Mouse (Mus musculus) adrenal gland, adult 8-10 months (tissue): ENCODE results near the gene Vmn1r55. TPM values are rescaled to one million over a fixed set of nuclear protein-coding genes. Genes with fewer than 3 reads are reported as not detected.
"Not testable (repeated sequence)": the region's sequence is repeated elsewhere in the genome, so short reads cannot be mapped to it uniquely, and the experiment has no call there.

Experiments used
- DNase-seq: peaks from one replicate; pipeline ENCODE4 v3.0.0; 2022
- total RNA-seq, 4 experiments: library from RNA; stranded (reverse); gene quantifications; 2 replicates each; pipeline ENCODE4 v1.2.4; 2022

The Vmn1r55 gene
- total RNA-seq: not detected

- DNase-seq: not testable (repeated sequence)
Measured at GRCm38 (mm10) chr7:5149570-5149969, at the start of gene Vmn1r55. Gene Vmn1r55 (minus strand): TSS chr7:5149670.

GRCm38 (mm10) chr7:5196647-5197046, 47.2 kb upstream of the Vmn1r55 start, which contains the start of gene Vmn1r56:
Gene Vmn1r56 (minus strand): TSS chr7:5196747.
- DNase-seq: not testable (repeated sequence)

GRCm38 (mm10) chr7:5125549-5126406, 23.7 kb downstream of the Vmn1r55 start, which contains the start of gene Rasl2-9:
Gene Rasl2-9 (minus strand): TSS chr7:5125950.
- DNase-seq: peak; percentile 64

GRCm38 (mm10) chr7:5125078-5125477, 24.4 kb downstream of the Vmn1r55 start:
- DNase-seq: no peak

- DNase-seq: no peak
Measured at GRCm38 (mm10) chr7:5116850-5117249, 32.6 kb downstream of the Vmn1r55 start, which contains the start of gene Rfpl4. Gene Rfpl4 (minus strand): TSS chr7:5116950.

- DNase-seq: no peak
Measured at GRCm38 (mm10) chr7:5112701-5113100, 36.8 kb downstream of the Vmn1r55 start.

- DNase-seq: no peak
Measured at GRCm38 (mm10) chr7:5109301-5109700, 40.2 kb downstream of the Vmn1r55 start.

GRCm38 (mm10) chr7:5108272-5108671, 41.2 kb downstream of the Vmn1r55 start:
- DNase-seq: no peak

GRCm38 (mm10) chr7:5102564-5102963, 46.9 kb downstream of the Vmn1r55 start:
- DNase-seq: no peak

- DNase-seq: no peak
Measured at GRCm38 (mm10) chr7:5101066-5101663, 48.3 kb downstream of the Vmn1r55 start.

- no peak for DNase-seq
Measured at GRCm38 (mm10) chr7:5099796-5100195, 49.7 kb downstream of the Vmn1r55 start.

- DNase-seq: no peak
Measured at GRCm38 (mm10) chr7:5098769-5099168, 50.7 kb downstream of the Vmn1r55 start.

- no peak for DNase-seq
Measured at GRCm38 (mm10) chr7:5092831-5093510, 56.5 kb downstream of the Vmn1r55 start.

- no peak for DNase-seq
Measured at GRCm38 (mm10) chr7:5092381-5092780, 57.1 kb downstream of the Vmn1r55 start.

- DNase-seq: no peak
Measured at GRCm38 (mm10) chr7:5091008-5091728, 58.3 kb downstream of the Vmn1r55 start.

GRCm38 (mm10) chr7:5089853-5090252, 59.6 kb downstream of the Vmn1r55 start:
- DNase-seq: no peak

- DNase-seq: no peak
Measured at GRCm38 (mm10) chr7:5087886-5088285, 61.6 kb downstream of the Vmn1r55 start.

- DNase-seq: no peak
Measured at GRCm38 (mm10) chr7:5086921-5087440, 62.5 kb downstream of the Vmn1r55 start.

- no peak for DNase-seq
Measured at GRCm38 (mm10) chr7:5085512-5085911, 64.0 kb downstream of the Vmn1r55 start.

GRCm38 (mm10) chr7:5083325-5084105, 66.0 kb downstream of the Vmn1r55 start:
- DNase-seq: no peak

- no peak for DNase-seq
Measured at GRCm38 (mm10) chr7:5081939-5082338, 67.5 kb downstream of the Vmn1r55 start.
